Mouse (Mus musculus): ENCODE measurements at regions not wholly inside any gene's neighbourhood (a gene's known extent, or its start where the extent isn't known, plus 50 kb on each side); places are given as distances from the start of the nearest gene placed in this dataset.

DNA sequence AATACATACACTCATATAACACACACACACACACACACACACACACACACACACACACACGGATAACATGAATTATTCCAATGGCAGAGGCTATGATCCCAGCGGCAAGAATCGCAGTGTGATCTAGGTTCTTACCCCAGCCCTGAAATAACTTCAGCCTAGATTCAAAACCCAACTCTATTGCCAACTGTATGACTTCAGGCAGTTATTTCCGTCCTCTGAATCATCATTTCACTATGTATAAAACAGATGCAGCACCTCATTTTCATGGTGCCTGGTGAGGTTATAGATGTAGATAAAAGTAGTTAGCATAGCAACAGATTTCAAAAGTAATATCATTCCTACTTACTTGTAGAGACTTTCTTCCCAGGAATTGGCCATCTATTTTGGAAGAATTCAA lies 61.0 kb upstream of the Tnfsf11 start:
- DNase-seq = no peak

DNA sequence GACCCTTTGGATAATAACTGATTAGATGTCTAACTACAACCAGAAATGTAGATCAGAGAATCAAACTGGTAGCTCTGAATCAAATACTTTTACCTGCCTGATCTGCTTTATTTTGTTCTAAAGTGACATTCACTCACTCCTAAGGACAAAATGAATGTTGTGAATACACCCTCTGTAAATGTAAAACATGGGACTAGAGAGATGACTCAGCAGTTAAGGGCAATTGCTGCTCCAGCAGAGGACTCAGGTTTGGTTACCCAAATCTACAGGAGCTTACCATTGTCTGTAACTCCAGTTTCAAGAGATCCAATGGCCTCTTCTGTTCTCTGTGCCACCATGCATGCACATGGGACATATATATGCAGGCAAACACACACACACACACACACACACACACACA lies 57.0 kb upstream of the Tnfsf11 start:
- DNase-seq = no peak

DNA sequence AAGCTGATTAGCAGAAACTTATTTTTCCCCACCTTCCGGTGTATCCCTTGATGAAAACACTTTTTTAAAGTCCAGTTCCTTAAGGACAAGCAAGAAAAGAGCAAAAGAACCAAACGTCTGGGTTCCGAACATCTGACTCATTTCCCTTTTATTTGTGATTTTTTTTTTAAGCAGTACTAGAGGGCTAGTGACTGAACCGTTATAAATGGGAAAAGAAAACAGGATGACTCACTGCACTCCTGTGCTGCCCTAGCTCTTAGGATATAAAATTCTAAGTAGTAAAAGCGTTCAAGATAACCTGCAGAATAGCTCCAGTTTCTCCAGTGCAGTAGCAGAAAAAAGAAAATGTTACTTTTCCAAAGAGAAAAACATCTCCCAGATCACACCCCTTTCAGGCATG lies 55.3 kb upstream of the Tnfsf11 start:
- DNase-seq = no peak

All from cerebellum, adult 9-10 months (tissue).